Mouse (Mus musculus) myocyte (in vitro differentiated cells): ENCODE results near the gene S100a8. TPM values are rescaled to one million over a fixed set of nuclear protein-coding genes. Genes with fewer than 3 reads are reported as not detected.

Experiments
- H3K27me3 ChIP-seq: one replicate; pipeline ENCODE4 v1.6.1; 2011; ENCODE audit not compliant: control insufficient read depth, insufficient read depth, insufficient read length
- H3K36me3 ChIP-seq: one replicate; pipeline ENCODE4 v1.6.1; 2011; ENCODE audit not compliant: control insufficient read depth, insufficient read depth
- H3K4me2 ChIP-seq: one replicate; pipeline ENCODE4 v1.6.1; 2011; ENCODE audit warnings: low read depth, control low read depth
- H3K4me3 ChIP-seq: one replicate; pipeline ENCODE4 v1.5.1; 2011; ENCODE audit warnings: mild to moderate bottlenecking, control low read depth, moderate library complexity
- H3K79me2 ChIP-seq: one replicate; pipeline ENCODE4 v1.6.1; 2011; ENCODE audit not compliant: control insufficient read depth, insufficient read depth
- H3ac ChIP-seq: one replicate; pipeline ENCODE4 v1.6.1; 2011; ENCODE audit not compliant: control insufficient read depth, insufficient read length
- CEBPB ChIP-seq: IDR thresholded peaks from 2 replicates; pipeline ENCODE4 v1.6.1; 2011; ENCODE audit warnings: mild to moderate bottlenecking, moderate library complexity; ENCODE audit not compliant: poor library complexity, insufficient read depth, severe bottlenecking
- E2F4 ChIP-seq: IDR thresholded peaks from one replicate; pipeline ENCODE4 v1.6.1; 2011; ENCODE audit warnings: mild to moderate bottlenecking, control low read depth, moderate library complexity; ENCODE audit not compliant: insufficient read depth
- MAX ChIP-seq: IDR thresholded peaks from one replicate; pipeline ENCODE4 v1.6.1; 2011; ENCODE audit warnings: low read depth, mild to moderate bottlenecking, control low read depth
- MYOD1 ChIP-seq, 3 experiments: IDR thresholded peaks; one replicate each; pipeline ENCODE4 v1.6.1; 2011; ENCODE audit warnings: control low read depth in 2 of 3, low read depth in 2 of 3, mild to moderate bottlenecking in 2 of 3, moderate library complexity in 1 of 3; ENCODE audit not compliant: insufficient read length in 2 of 3, control insufficient read depth in 1 of 3
- MYOG ChIP-seq, 3 experiments: IDR thresholded peaks; one replicate each; pipeline ENCODE4 v1.6.1; 2011; ENCODE audit warnings: control low read depth in 2 of 3, low read depth in 2 of 3, mild to moderate bottlenecking in 2 of 3; ENCODE audit not compliant: insufficient read length in 2 of 3, control insufficient read depth in 1 of 3, insufficient read depth in 1 of 3
- POLR2A ChIP-seq: IDR thresholded peaks from one replicate; pipeline ENCODE4 v1.6.1; 2011; ENCODE audit warnings: low read depth, mild to moderate bottlenecking, control low read depth, moderate library complexity; ENCODE audit not compliant: insufficient read length
- POLR2AphosphoS2 ChIP-seq: IDR thresholded peaks from one replicate; pipeline ENCODE4 v1.6.1; 2011; ENCODE audit warnings: low read depth, control low read depth; ENCODE audit not compliant: insufficient read length
- REST ChIP-seq: IDR thresholded peaks from one replicate; pipeline ENCODE4 v1.6.1; 2011; ENCODE audit warnings: mild to moderate bottlenecking, control low read depth, moderate library complexity; ENCODE audit not compliant: insufficient read depth, insufficient read length
- SRF ChIP-seq: IDR thresholded peaks from one replicate; pipeline ENCODE4 v1.6.1; 2011; ENCODE audit warnings: low read depth; ENCODE audit not compliant: control insufficient read depth, insufficient read length
- TCF12 ChIP-seq: IDR thresholded peaks from one replicate; pipeline ENCODE4 v1.6.1; 2011; ENCODE audit warnings: mild to moderate bottlenecking, control low read depth; ENCODE audit not compliant: poor library complexity, insufficient read depth, severe bottlenecking
- TCF3 ChIP-seq: IDR thresholded peaks from one replicate; pipeline ENCODE4 v1.6.1; 2011; ENCODE audit warnings: low read depth, control low read depth; ENCODE audit not compliant: insufficient read length
- USF1 ChIP-seq: IDR thresholded peaks from one replicate; pipeline ENCODE4 v1.6.1; 2011; ENCODE audit warnings: low read depth, mild to moderate bottlenecking, control low read depth, moderate library complexity
- polyA plus RNA-seq: library from polyadenylated mRNA; unstranded; fragments of >200 nt; fragmentation: generic; extraction: Trizol; gene quantifications from one replicate; pipeline ENCODE4 v1.2.1, GENCODE M21; 2012; ENCODE audit warnings: missing spikeins

The S100a8 gene
- polyA plus RNA-seq, 1 experiment, result not detected

- Histone ChIP-seq H3K4me3 (no peak overlapping the region), H3K27me3 (peaks cover 26% of the 10 kb centered on the region), H3K36me3 (no peaks in the 10 kb centered on the region), H3ac (no peak overlapping the region), H3K4me2 (no peak overlapping the region), H3K79me2 (no peaks in the 10 kb centered on the region)
- TF ChIP-seq USF1 (no peak), SRF (no peak), MYOD1 (IDR thresholded peaks at IDR 0.05; ENCODE audit: control insufficient read depth in 1 of 3, insufficient read length in 2 of 3, low read depth in 2 of 3) (no peak), POLR2A (no peak), E2F4 (no peak), MAX (no peak), MYOG (IDR thresholded peaks at IDR 0.05; ENCODE audit: control insufficient read depth in 1 of 3, insufficient read depth in 1 of 3, insufficient read length in 2 of 3, low read depth in 2 of 3) (no peak)
Observed at GRCm38 (mm10) chr3:90678656-90679055, 9.9 kb downstream of the S100a8 start.

- no peak for TF ChIP-seq MYOG (IDR thresholded peaks at IDR 0.05; ENCODE audit: control insufficient read depth in 1 of 3, insufficient read depth in 1 of 3, insufficient read length in 2 of 3, low read depth in 2 of 3)
- peak; percentile 73; the same call in 1 of the 2 replicates for TF ChIP-seq CEBPB
- no peak for TF ChIP-seq TCF3
- no peak for TF ChIP-seq MYOD1 (IDR thresholded peaks at IDR 0.05; ENCODE audit: control insufficient read depth in 1 of 3, insufficient read length in 2 of 3, low read depth in 2 of 3)
- no peak for TF ChIP-seq POLR2AphosphoS2
- TF ChIP-seq USF1, result no peak
- Histone ChIP-seq H3K4me3 (no peak overlapping the region), H3K79me2 (no peaks in the 10 kb centered on the region), H3K4me2 (no peak overlapping the region), H3K36me3 (no peaks in the 10 kb centered on the region), H3ac (no peak overlapping the region), H3K27me3 (peaks cover 9% of the 10 kb centered on the region)
Observed at GRCm38 (mm10) chr3:90683929-90684328, 15.2 kb downstream of the S100a8 start.

DNA sequence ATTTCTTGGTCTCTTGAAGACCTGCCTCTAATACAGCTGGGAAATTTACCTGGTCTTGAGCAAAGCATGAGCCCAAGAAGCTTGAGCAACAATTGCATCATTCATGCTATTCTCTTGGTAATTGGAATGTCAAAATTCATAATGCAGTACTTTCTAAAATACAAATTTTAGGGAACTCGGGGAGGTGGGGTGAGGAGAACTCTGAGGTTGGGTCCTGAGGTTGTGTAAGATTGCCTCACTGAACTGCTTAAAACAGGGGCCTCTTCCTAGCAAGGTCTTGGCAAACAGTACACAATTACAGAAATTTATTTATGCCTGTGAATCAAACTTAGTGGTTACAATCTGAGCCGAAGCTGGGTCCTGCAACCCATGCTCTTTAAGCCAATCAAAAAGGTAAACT is 18.1 kb downstream of the S100a8 start:
- Histone ChIP-seq H3ac (no peak overlapping the region), H3K36me3 (no peaks in the 10 kb centered on the region), H3K4me2 (no peak overlapping the region), H3K79me2 (no peaks in the 10 kb centered on the region), H3K27me3 (peaks cover 24% of the 10 kb centered on the region), H3K4me3 (no peak overlapping the region)
- TF ChIP-seq TCF12 (no peak), TCF3 (no peak), MYOG (IDR thresholded peaks at IDR 0.05; ENCODE audit: control insufficient read depth in 1 of 3, insufficient read depth in 1 of 3, insufficient read length in 2 of 3, low read depth in 2 of 3) (no peak), REST (no peak), CEBPB (no peak), MYOD1 (IDR thresholded peaks at IDR 0.05; ENCODE audit: control insufficient read depth in 1 of 3, insufficient read length in 2 of 3, low read depth in 2 of 3) (no peak), SRF (no peak), POLR2AphosphoS2 (no peak), MAX (no peak), POLR2A (no peak), USF1 (no peak), E2F4 (no peak)

GRCm38 (mm10) chr3:90693496-90693895 is 24.7 kb downstream of the S100a8 start:
- H3K79me2 ChIP-seq, result no peaks in the 10 kb centered on the region
- H3K4me3 ChIP-seq, result no peak overlapping the region
- no peak overlapping the region for H3K4me2 ChIP-seq
- no peak overlapping the region for H3ac ChIP-seq
- TF ChIP-seq USF1 (no peak), MAX (no peak), REST (no peak), MYOG (IDR thresholded peaks at IDR 0.05; ENCODE audit: control insufficient read depth in 1 of 3, insufficient read depth in 1 of 3, insufficient read length in 2 of 3, low read depth in 2 of 3) (no peak), MYOD1 (IDR thresholded peaks at IDR 0.05; ENCODE audit: control insufficient read depth in 1 of 3, insufficient read length in 2 of 3, low read depth in 2 of 3) (no peak), CEBPB (no peak), TCF3 (no peak), POLR2AphosphoS2 (no peak), POLR2A (no peak), SRF (no peak), TCF12 (no peak), E2F4 (no peak)
- no peaks in the 10 kb centered on the region for H3K36me3 ChIP-seq
- H3K27me3 ChIP-seq, result peaks cover 28% of the 10 kb centered on the region

DNA sequence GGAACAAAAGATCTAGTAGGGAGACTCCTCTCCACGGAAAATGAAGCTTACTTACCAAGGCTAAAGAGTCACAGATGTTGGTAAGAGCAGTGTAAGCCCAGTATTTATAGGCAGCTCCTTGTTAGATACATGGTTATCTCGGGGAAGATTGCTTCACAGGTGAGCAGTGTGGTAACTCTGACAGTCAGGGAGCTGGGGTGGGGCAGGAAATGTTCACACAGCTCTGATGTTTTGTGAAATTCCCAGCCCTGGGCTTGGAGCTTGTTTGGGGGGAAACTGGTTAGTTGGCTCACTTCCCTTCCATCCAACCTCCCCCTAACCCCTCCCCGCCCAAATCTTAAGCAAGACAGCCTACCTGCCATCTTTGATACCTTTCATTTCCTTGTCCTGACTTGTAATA is 26.8 kb downstream of the S100a8 start, which contains the start of gene S100a9:
S100a9 (minus strand) TSS at position 109 of the 400 bp plus-strand sequence.
- Histone ChIP-seq H3K4me3 (no peak within 1 kb of the TSS), H3K4me2 (no peak within 1 kb of the TSS), H3K79me2 (no peaks in the 10 kb centered on the region), H3K36me3 (no peaks in the 10 kb centered on the region), H3K27me3 (peaks cover 18% of the 10 kb centered on the region), H3ac (no peak within 1 kb of the TSS)
- no peak for TF ChIP-seq TCF3
